In the genomic region with DNA sequence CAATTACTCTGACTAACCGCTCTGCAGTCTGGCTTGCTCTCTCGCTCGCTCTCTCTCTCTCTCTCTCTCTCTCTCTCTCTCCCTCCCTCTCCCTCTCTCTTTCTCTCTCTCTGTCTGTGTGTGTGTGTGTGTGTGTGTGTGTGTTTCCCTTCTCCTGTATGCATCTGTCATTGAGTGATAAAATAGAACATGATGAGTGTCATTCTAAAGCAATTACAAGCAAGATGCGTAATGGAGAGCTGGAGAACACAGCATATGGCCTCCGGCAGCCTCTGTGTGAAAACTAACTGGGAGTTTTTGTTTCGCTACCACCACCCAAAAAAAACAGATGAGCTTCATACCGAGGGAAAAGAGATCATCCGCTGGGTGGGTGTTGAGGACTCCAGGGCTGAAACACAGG, we compare ENCODE assay signal across 17 mouse cellular contexts. TPM values are rescaled to one million over a fixed set of nuclear protein-coding genes. Genes with fewer than 3 reads are reported as not detected.
DNase-seq lines count a peak whose midpoint lies in the region; ATAC-seq and TF ChIP-seq lines count a peak whose summit lies in the region.
"Had no signal": no experiment of that assay in that cellular context is flagged by ENCODE, and none has a peak within 500 bp of the region (broad histone marks: within the 10 kb centered on the region; RNA-seq: fewer than 3 reads in every experiment).

No protein-coding gene starts in this region.

- H3K4me1 ChIP-seq in kidney, embryonic 16.5 days (ENCODE audit: insufficient read depth, low read length) = peaks cover 12% of the 10 kb centered on the region
- no peaks in the 10 kb centered on the region for H3K4me1 ChIP-seq in kidney, adult 2 months (ENCODE audit: control insufficient read depth, insufficient read depth, low read length)
- H3K4me1 ChIP-seq in hindbrain, embryonic 16.5 days (ENCODE audit: control insufficient read depth, insufficient read depth, low read depth, low read length) = peaks cover 24% of the 10 kb centered on the region
- H3K4me1 ChIP-seq: liver, embryonic 12.5 days; lung, embryonic 15.5 days had no signal

- H3K27ac ChIP-seq in kidney, embryonic 16.5 days (ENCODE audit: low read length) = no peak overlapping the region
- no peak overlapping the region for H3K27ac ChIP-seq in kidney, adult 2 months (ENCODE audit: insufficient read depth, low read depth, low read length)
- peak overlapping the region; percentile 32; the same call in 1 of the 2 replicates for H3K27ac ChIP-seq in hindbrain, embryonic 16.5 days (ENCODE audit: low read depth, low read length)
- H3K27ac ChIP-seq: limb, embryonic 10.5 days; liver, embryonic 12.5 days; lung, embryonic 15.5 days had no signal

- no peak for TF ChIP-seq CTCF in kidney, adult 2 months (conservative IDR thresholded peaks at IDR 0.05; ENCODE audit: insufficient read depth, insufficient read length, low read depth, low read length)

- H3K36me3 ChIP-seq in kidney, embryonic 16.5 days (ENCODE audit: insufficient read depth, low read length) = no peaks in the 10 kb centered on the region
- no peaks in the 10 kb centered on the region for H3K36me3 ChIP-seq in kidney, adult 2 months (ENCODE audit: control insufficient read depth, insufficient read depth, low read length)
- no peaks in the 10 kb centered on the region for H3K36me3 ChIP-seq in hindbrain, embryonic 16.5 days (ENCODE audit: control insufficient read depth, insufficient read depth, low read length)
- H3K36me3 ChIP-seq: limb, embryonic 10.5 days; liver, embryonic 12.5 days; lung, embryonic 15.5 days had no signal

- no peak for TF ChIP-seq POLR2A in kidney, adult 2 months (IDR thresholded peaks at IDR 0.05; ENCODE audit: low read depth, low read length)

- no peak for ATAC-seq in kidney, embryonic 16.5 days (ENCODE audit: low FRiP score, low TSS enrichment)
- peak; percentile 24; the same call in 1 of the 2 replicates for ATAC-seq in hindbrain, embryonic 16.5 days
- ATAC-seq: liver, embryonic 12.5 days had no signal

- no peaks in the 10 kb centered on the region for H3K27me3 ChIP-seq in kidney, embryonic 16.5 days (ENCODE audit: insufficient read depth, low read length)
- H3K27me3 ChIP-seq in kidney, adult 2 months (replicated peaks; ENCODE audit: control insufficient read depth, insufficient read depth, low read length) = no peaks in the 10 kb centered on the region
- H3K27me3 ChIP-seq in hindbrain, embryonic 16.5 days (replicated peaks; ENCODE audit: control insufficient read depth, insufficient read depth, low read length) = no peaks in the 10 kb centered on the region
- H3K27me3 ChIP-seq: liver, embryonic 12.5 days had no signal

- H3K9me3 ChIP-seq in kidney, embryonic 16.5 days (ENCODE audit: low read length) = no peaks in the 10 kb centered on the region
- no peaks in the 10 kb centered on the region for H3K9me3 ChIP-seq in hindbrain, embryonic 16.5 days (ENCODE audit: control insufficient read depth, low read length)
- H3K9me3 ChIP-seq: limb, embryonic 10.5 days; liver, embryonic 12.5 days; lung, embryonic 15.5 days had no signal

- 0 out of 2 replicates have a peak overlapping the region, but pooled peaks have one; percentile 2 for H3K4me2 ChIP-seq in kidney, embryonic 16.5 days (replicated peaks; ENCODE audit: low read depth, low read length)
- peak overlapping the region; percentile 24; the same call in 1 of the 2 replicates for H3K4me2 ChIP-seq in hindbrain, embryonic 16.5 days (ENCODE audit: low read length)
- H3K4me2 ChIP-seq: heart, embryonic 11.5 days; liver, embryonic 12.5 days; lung, embryonic 15.5 days had no signal

- H3K4me3 ChIP-seq in kidney, embryonic 16.5 days (ENCODE audit: low read length) = no peak overlapping the region
- H3K4me3 ChIP-seq in kidney, adult 2 months (ENCODE audit: insufficient read depth, low read depth, low read length) = no peak overlapping the region
- H3K4me3 ChIP-seq in hindbrain, embryonic 16.5 days (ENCODE audit: low read length) = no peak overlapping the region
- H3K4me3 ChIP-seq: limb, embryonic 10.5 days; liver, embryonic 12.5 days; lung, embryonic 15.5 days had no signal

- no peak overlapping the region for H3K9ac ChIP-seq in kidney, embryonic 16.5 days (replicated peaks; ENCODE audit: low read length)
- peak overlapping the region; percentile 18; the same call in 1 of the 2 replicates for H3K9ac ChIP-seq in hindbrain, embryonic 16.5 days (ENCODE audit: low read depth, low read length)
- H3K9ac ChIP-seq: liver, embryonic 12.5 days; lung, embryonic 15.5 days had no signal

- WGBS in kidney, embryonic 16.5 days = 44% methylated on average over 8 of the region's 8 CpGs
- 41% methylated on average over 8 of the region's 8 CpGs for WGBS in kidney, adult 2 months
- 27% methylated on average over 8 of the region's 8 CpGs for WGBS in hindbrain, embryonic 16.5 days

- no peak for DNase-seq in kidney, adult 2 months
- peak; percentile 26 for DNase-seq in retina, postnatal 1 day
- DNase-seq in retina, embryonic 14.5 days (ENCODE audit: low spot score) = no peak
- DNase-seq in urinary bladder, postnatal 14 days (ENCODE audit: low spot score) = no peak
- no peak for DNase-seq in yolk sac, embryonic 10.5 days (ENCODE audit: low spot score)
- no peak for DNase-seq in embryo, embryonic 10 days (ENCODE audit: low spot score)
- DNase-seq: cerebellum, adult 11 months; gastrocnemius, postnatal 25 days; heart, postnatal 36 days; kidney, adult 18-20 months; right cerebral cortex, postnatal 14 days had no signal

RNA-seq across cellular contexts. Expression of gene Kcnd3, which starts 29.3 kb away (rescaled TPM):
- 2.7 and 2.9 TPM in 2 replicates for polyA plus RNA-seq in kidney, embryonic 16.5 days (2015; fragmentation: Nextera tagmentation; extraction: Ambion mirVana)
- 5.0 TPM in 2 replicates for polyA plus RNA-seq in kidney, adult 2 months (2012; rRNA removed)
- 9.1 TPM in 2 replicates for polyA plus RNA-seq in hindbrain, embryonic 16.5 days (2015; fragmentation: Nextera tagmentation; extraction: Ambion mirVana)
